Mouse (Mus musculus) skeletal muscle tissue, adult 2 months (tissue): ENCODE data around the gene Gm49325.
A peak's percentile ranks its signal among the peaks of the same experiment; 100 is the strongest.

Experiments used
- DNase-seq: peaks from one replicate; pipeline ENCODE4 v3.0.0-alpha.2; 2012; ENCODE audit warnings: low read depth, low spot score

Gene Gm49325

GRCm38 (mm10) chr10:77589117-77589516 is 16.9 kb upstream of the Gm49325 start:
- DNase-seq = no peak

- DNase-seq = no peak
Observed at GRCm38 (mm10) chr10:77589749-77590148, 16.2 kb upstream of the Gm49325 start.

DNA sequence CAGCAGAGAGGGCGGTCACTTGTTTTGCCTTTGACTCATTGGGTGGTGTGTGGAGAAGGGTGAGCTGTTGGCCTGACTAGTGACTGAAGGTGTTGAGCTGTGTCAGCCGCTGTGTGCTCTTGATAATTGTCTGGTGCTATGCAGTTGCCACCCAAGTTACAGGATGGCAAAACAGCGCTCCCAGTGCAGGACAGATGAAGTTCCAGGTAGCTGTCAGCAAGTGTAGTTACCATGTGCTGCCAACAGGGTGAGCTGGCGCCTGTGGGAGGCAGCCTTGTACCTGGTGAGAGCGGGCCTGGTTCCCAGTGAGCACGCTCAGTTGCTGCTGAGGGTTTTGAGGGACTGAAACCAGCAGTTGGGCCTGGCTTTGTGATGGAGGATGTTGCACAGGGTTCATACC is 15.2 kb upstream of the Gm49325 start:
- no peak for DNase-seq

DNA sequence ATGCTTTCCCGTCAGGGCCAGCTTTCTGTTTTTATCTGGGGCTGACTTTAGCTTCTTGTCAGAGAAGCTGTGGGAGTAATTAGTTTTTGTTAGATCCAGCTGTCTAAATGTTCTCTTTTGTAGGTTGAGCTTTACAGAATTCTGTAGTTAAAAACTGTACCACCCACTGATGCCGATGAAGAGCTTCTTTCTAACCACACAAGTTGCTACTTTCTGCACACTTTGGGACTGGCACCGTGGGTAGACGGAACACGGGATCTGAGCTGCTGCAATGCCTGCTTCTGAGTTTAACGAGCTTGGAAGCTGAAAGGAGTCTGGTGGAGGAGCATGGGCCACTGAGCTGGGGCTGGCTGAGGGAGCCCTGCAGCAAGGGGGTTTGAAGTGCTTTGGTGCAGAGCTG is 14.5 kb upstream of the Gm49325 start:
- no peak for DNase-seq

DNA sequence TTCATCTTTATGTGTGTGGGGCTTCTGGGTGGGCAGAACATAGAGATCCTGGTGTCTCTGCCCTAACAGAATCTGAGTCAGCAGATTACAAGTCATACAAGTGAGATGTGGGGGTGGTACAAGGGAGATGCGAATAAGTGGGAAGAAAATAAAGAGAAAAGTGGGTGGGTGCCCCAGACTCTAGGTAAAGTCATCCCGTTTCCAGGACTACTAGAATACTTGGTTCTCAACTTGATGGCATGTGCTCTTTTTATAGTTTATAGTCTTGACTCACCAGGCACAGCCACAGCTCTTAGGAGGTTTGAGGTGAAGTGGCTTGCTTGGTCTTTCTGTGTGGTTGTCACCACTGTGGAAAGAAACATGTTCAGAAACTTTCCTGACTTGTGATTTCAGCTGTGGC is 9.9 kb upstream of the Gm49325 start:
- no peak for DNase-seq

GRCm38 (mm10) chr10:77603021-77603420 is 3.0 kb upstream of the Gm49325 start:
- no peak for DNase-seq

DNA sequence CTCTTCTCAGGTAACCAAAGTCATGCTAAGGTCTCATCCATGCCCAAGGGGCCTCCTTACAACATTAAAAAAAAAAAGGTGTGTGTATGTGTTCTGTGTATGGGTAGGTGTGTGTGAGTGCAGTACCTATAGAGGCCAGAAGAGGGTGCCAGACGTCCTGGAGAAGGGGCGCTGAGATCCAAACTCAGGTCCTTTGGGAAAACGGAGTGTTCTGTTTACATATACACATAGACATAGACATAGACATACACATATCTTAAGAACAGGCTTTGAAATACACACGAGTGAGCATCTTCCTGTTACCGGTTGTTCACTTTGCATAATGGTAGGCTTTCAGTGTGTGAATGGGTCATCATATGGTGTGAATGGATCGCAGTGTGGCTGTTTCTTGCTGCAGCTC is 1.9 kb upstream of the Gm49325 start:
- no peak for DNase-seq

- no peak for DNase-seq
Observed at GRCm38 (mm10) chr10:77604958-77605357, 1.0 kb upstream of the Gm49325 start.

DNA sequence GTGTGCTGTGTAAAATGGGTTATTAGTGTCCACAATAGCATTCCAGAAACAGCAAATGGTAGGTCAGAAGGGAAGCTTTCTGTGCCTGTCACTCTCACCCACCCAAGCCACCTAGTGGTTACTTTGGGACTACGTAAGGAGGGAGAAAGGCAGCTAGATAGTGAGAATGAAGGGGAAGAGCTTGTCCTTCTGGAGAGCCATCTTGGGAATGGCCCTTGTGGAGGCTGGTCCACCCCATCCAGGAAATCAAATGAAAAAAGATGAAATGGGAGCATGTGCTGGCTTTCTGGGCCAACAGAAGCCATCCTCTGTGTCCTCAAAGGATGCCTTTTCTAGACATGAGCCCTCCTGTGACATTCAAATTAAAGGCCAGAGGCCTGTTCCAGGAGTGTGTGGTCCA is 629 bp upstream of the Gm49325 start:
- DNase-seq = no peak

GRCm38 (mm10) chr10:77606855-77607254 is 858 bp downstream of the Gm49325 start:
- no peak for DNase-seq

- no peak for DNase-seq
Observed at GRCm38 (mm10) chr10:77607441-77607840, 1.4 kb downstream of the Gm49325 start.

DNA sequence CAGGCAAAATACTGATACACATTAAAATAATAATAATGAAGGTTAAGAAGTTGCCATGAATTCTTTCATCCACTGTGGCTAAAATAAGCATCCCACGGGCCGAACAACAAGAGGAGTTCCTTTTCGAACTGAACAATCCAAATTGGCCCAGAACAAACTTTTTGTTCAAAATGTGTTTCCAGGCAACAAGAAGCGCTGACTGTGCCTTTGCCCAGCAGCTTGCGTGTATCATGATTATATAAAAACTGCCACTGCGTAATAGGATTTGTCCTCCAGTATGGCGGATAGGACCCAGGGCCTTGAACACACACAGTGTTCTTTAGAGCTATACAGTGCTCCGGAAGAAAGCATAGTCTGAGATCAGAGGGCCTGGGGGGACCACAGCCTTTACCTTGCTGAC is 2.6 kb downstream of the Gm49325 start:
- no peak for DNase-seq

GRCm38 (mm10) chr10:77610221-77610961 is 4.4 kb downstream of the Gm49325 start:
- DNase-seq = no peak

DNA sequence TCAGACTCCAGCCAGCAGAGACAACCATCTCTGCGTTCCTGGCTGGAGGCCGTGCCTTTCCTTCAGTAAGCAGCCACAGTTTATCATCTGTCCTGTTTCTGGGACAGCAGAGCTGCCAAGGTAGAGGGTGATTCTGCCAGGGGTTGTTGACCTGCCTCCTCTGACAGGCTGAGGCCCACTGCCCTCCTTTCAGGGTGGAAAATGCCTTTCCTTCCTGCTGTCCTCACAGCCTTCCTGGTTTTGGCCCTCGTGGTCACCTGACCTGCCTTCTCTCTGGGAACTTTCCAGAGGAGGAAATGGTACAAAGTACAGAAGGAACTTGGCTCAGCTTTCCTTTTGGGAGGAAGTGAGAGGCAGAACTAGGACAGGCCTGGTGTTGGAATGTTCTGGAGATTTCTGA is 7.4 kb downstream of the Gm49325 start:
- DNase-seq = peak; percentile 77

GRCm38 (mm10) chr10:77615647-77616046 is 9.7 kb downstream of the Gm49325 start:
- no peak for DNase-seq

DNA sequence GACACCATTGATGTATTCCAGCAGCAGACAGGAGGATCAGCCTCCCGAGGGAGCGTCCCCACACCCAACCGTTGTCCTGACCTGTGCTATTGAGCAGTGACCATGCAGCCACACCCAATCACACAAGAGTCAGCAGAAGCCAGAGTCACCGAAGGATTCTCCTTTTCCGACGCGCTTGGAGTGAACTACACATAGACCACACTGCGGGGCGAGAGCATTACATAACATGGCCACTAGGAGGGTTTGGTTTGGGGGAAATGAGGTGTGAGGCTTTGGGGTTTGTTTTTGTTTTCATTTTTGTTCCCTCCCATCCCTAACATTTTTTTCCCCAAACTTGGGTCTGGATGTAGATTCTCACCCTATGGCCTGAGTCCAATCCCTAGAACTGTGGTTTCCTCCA is 10.2 kb downstream of the Gm49325 start:
- DNase-seq = no peak

GRCm38 (mm10) chr10:77616926-77617325 is 10.9 kb downstream of the Gm49325 start:
- no peak for DNase-seq

- no peak for DNase-seq
Observed at GRCm38 (mm10) chr10:77621546-77621945, 15.5 kb downstream of the Gm49325 start.

DNA sequence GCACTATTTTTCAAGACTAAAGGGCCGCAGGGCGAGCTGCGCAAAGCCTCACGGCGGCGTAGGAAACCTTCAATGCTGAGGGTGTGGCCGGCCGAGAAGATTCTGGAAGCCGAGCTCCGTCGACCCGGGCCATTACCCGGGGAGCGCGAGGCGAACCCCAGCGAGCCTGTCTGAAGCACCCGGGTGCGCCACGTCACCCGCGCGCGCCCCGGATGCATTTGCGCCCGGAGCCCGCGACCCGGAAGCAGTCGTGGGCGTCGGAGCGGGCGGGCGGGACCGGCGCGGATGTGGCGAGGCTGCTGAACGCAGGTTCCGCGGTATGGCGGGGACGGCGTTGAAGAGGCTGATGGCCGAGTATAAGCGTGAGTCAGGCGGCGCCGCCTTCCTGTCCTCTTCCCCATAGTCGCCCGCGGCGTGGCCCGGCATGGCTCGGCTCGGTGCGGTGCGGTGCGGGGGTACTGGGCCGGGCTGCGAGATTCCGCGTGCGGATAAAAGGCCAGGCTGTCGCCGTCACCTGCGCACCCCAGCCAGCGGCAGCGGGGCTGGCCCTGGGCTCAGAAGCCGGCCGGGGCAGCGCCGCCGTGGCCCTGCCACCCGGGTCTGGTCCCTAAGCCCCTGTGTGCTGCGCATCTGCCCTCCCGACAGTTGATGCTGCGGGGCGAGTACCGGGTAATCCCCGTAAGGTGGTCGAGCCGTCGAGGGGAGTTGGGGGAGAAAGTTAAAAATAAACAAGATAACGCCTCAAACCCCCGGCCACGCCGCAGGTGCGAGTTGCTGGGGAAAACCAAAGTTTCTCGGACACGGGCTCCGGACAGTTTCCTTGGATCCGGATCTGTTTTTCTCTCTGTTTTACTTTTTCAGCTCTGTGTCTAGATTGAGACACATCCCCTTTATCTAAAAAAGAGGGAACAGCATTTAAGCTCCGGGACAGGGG is 16.3 kb downstream of the Gm49325 start, which contains the start of gene Ube2g2:
Gene Ube2g2, plus strand, starts transcription at position 221 of the 934 bp plus-strand sequence.
- peak; percentile 88 for DNase-seq

GRCm38 (mm10) chr10:77623069-77623492 is 17.1 kb downstream of the Gm49325 start:
- peak; percentile 82 for DNase-seq

- DNase-seq = no peak
Observed at GRCm38 (mm10) chr10:77623639-77624400, 17.8 kb downstream of the Gm49325 start.

DNA sequence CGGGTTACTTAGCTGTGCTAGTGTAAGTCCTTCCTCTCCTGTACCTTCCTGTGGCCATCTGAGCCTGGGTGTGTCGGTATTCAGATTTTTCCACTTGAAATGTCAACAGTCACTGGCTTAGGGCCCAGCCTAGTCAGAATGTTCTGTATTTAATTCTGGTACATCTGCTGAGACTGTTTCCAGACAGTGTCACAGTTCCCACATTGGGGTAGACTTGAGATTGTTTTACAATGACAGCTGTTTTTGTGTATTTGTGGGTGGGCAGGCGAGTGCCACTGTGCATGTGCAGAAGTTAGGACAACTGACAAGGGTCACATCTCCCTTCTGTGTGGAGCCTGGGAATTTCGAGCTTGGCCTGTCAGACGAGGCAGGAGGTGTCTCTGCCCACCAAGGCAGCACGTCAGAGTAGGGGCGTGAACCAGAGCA is 18.6 kb downstream of the Gm49325 start:
- DNase-seq = peak; percentile 78
